Mouse (Mus musculus): Measurements from ENCODE around the gene Slc38a3. TPM values are rescaled to one million over a fixed set of nuclear protein-coding genes. Genes with fewer than 3 reads are reported as not detected.
A peak's percentile ranks its signal among the peaks of the same experiment; 100 is the strongest.

Slc38a3 gene
- polyA plus RNA-seq, 2 experiments: 19.7 to 23.5 TPM

DNA sequence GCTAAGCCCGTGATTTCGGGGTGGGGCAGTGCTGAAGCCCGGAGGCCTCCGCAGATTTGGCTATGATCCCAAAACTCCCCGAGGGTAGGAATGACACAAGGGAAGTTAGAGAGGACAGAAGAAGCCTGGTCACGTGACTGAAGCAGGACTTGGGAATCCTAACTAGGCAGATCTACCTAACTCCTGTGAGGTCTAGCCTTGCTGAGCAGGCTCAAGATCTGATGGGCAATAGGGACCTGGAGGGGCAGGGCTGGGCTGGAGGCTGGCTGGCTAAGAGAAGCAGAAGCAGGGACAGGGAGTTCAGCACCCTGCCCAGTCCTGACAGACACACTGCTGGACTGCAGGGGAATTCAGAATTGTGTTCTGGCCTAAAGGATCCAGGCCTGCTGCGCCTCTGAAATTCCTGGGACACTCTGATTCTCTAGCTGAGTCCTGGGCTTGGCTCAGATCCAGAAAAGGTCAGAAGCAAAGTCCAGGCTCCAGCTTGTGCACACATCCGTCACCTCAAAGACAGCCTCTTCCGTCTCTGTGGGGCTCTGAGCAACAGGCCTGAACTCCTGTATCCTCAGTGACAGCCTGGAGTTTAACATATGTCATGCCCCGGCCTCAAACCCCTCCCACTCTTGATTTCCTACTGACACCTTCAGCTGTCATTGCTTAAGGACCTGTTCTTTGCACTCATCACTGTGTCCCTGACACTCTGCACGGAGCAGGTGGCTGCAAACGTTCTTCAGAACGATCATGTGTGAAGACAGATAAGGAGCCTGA lies 50.4 kb downstream of the Slc38a3 start:
- 49% methylated on average over 13 of the region's 13 CpGs for WGBS (ENCODE audit: insufficient replicate concordance)
- DNase-seq (ENCODE audit: low read depth in 3 of 3, low spot score in 3 of 3): no peak
- H3K4me3 ChIP-seq (ENCODE audit: insufficient read depth in 1 of 2, low read depth in 2 of 2, low read length in 2 of 2): no peak overlapping the region
- no peak overlapping the region for H3K4me2 ChIP-seq (ENCODE audit: low read depth)
- peak; percentile 60 for ATAC-seq (ENCODE audit: insufficient read depth)
- H3K27me3 ChIP-seq (ENCODE audit: control insufficient read depth, insufficient read depth, low read length): no peaks in the 10 kb centered on the region
- peak overlapping the region; percentile 15 for H3K27ac ChIP-seq
- H3K9ac ChIP-seq (replicated peaks): no peak overlapping the region; the same call in 1 of the 2 replicates
- TF ChIP-seq CTCF (IDR thresholded peaks at IDR 0.05; ENCODE audit: low read depth) (no peak), EP300 (IDR thresholded peaks at IDR 0.05; ENCODE audit: low read depth) (no peak; the same call in 1 of the 2 replicates)
- H3K36me3 ChIP-seq (replicated peaks; ENCODE audit: control insufficient read depth, insufficient read depth, low read depth): peaks cover 42% of the 10 kb centered on the region
- no peaks in the 10 kb centered on the region for H3K9me3 ChIP-seq (ENCODE audit: control insufficient read depth, low read length)
- peaks cover 5 to 9% of the 10 kb centered on the region in 2 experiments for H3K4me1 ChIP-seq (replicated peaks; ENCODE audit: control insufficient read depth in 2 of 2, insufficient read depth in 2 of 2, low read length in 1 of 2)

DNA sequence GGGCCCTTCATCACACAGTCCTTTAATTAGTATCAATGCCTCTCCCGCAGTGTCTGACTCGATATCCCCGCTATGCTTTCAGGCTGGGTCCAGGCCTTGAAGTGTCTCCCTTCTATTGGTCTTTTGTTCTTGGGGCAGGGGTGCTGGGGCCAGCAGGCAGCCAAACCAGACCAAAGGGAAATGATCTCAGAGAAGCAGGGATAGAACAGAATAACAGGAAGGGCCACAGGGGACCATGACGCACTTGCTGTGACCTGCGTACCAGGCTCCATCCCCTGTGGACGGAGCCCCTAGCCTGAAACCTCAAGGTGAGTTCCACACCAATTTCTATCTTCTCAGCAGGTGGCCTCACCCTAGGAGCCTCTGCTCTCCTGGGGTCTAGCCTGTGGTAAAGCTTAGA lies 51.2 kb downstream of the Slc38a3 start:
- no peak for TF ChIP-seq CTCF (IDR thresholded peaks at IDR 0.05; ENCODE audit: low read depth)
- no peak for TF ChIP-seq EP300 (IDR thresholded peaks at IDR 0.05; ENCODE audit: low read depth)
- DNase-seq (ENCODE audit: low read depth in 3 of 3, low spot score in 3 of 3): no peak
- H3K9me3 ChIP-seq (ENCODE audit: control insufficient read depth, low read length): no peaks in the 10 kb centered on the region
- peaks cover 42% of the 10 kb centered on the region for H3K36me3 ChIP-seq (replicated peaks; ENCODE audit: control insufficient read depth, insufficient read depth, low read depth)
- H3K4me1 ChIP-seq (replicated peaks; ENCODE audit: control insufficient read depth in 2 of 2, insufficient read depth in 2 of 2, low read length in 1 of 2): peaks cover 7 to 11% of the 10 kb centered on the region in 2 experiments
- H3K27ac ChIP-seq: no peak overlapping the region
- H3K9ac ChIP-seq (replicated peaks): no peak overlapping the region
- H3K4me2 ChIP-seq (ENCODE audit: low read depth): no peak overlapping the region
- H3K27me3 ChIP-seq (ENCODE audit: control insufficient read depth, insufficient read depth, low read length): no peaks in the 10 kb centered on the region
- ATAC-seq (ENCODE audit: insufficient read depth): no peak
- H3K4me3 ChIP-seq (ENCODE audit: insufficient read depth in 1 of 2, low read depth in 2 of 2, low read length in 2 of 2): no peak overlapping the region
- 96% methylated on average over 6 of the region's 6 CpGs for WGBS (ENCODE audit: insufficient replicate concordance)

DNA sequence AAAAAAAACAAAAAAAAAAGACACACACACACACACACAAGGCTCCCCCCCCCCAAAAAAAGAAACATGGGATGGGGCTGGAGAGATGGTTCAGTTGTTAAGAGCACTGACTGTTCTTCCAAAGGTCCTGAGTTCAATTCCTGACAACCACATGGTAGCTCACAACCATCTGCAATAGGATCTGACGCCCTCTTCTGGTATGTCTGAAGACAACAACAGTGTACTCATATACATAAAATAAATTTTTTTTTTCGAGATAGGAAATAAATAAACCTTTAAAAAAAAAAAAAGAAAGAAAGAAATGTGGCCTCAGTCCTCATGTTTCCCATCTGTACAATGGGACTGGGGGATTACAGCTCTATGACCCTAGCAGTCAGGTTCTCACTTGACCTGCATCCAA lies 51.9 kb downstream of the Slc38a3 start:
- 53% methylated on average over 2 of the region's 2 CpGs for WGBS (ENCODE audit: insufficient replicate concordance)
- TF ChIP-seq CTCF (IDR thresholded peaks at IDR 0.05; ENCODE audit: low read depth): no peak
- TF ChIP-seq EP300 (IDR thresholded peaks at IDR 0.05; ENCODE audit: low read depth): no peak

DNA sequence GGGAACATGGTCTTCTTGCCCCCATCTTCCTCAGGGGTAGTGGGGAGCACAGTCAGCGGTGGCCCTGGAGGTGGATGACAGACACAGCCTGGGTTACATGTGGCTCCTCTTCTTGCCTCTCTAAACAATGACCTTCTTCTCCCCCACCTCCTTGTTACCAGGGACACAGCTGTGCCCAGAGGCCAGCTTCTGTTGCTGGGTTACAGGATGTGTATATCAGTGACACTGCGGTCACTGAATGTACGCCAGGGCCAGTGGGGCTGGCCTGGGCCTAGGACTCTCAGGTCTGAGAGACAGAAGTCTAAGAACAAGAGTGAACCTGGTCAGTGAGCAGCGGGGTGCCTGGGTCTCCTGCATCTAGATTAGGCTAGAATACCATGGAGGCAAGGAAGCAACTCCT lies 54.3 kb downstream of the Slc38a3 start:
- TF ChIP-seq CTCF (IDR thresholded peaks at IDR 0.05; ENCODE audit: low read depth) (no peak), EP300 (IDR thresholded peaks at IDR 0.05; ENCODE audit: low read depth) (no peak)
- Histone ChIP-seq H3K27ac (no peak overlapping the region), H3K27me3 (ENCODE audit: control insufficient read depth, insufficient read depth, low read length) (no peaks in the 10 kb centered on the region), H3K4me2 (ENCODE audit: low read depth) (no peak overlapping the region), H3K4me1 (replicated peaks; ENCODE audit: control insufficient read depth in 2 of 2, insufficient read depth in 2 of 2, low read length in 1 of 2) (peaks cover 11 to 24% of the 10 kb centered on the region in 2 experiments), H3K9ac (replicated peaks) (no peak overlapping the region), H3K9me3 (ENCODE audit: control insufficient read depth, low read length) (no peaks in the 10 kb centered on the region), H3K4me3 (ENCODE audit: insufficient read depth in 1 of 2, low read depth in 2 of 2, low read length in 2 of 2) (no peak overlapping the region), H3K36me3 (replicated peaks; ENCODE audit: control insufficient read depth, insufficient read depth, low read depth) (peaks cover 42% of the 10 kb centered on the region)
- 86% methylated on average over 4 of the region's 4 CpGs for WGBS (ENCODE audit: insufficient replicate concordance)
- DNase-seq (ENCODE audit: low read depth in 3 of 3, low spot score in 3 of 3) (no peak), ATAC-seq (ENCODE audit: insufficient read depth) (no peak)

More for the DNA sequence above, 51.9 kb downstream of the Slc38a3 start:
- peaks cover 9 to 14% of the 10 kb centered on the region in 2 experiments for H3K4me1 ChIP-seq (replicated peaks; ENCODE audit: control insufficient read depth in 2 of 2, insufficient read depth in 2 of 2, low read length in 1 of 2)
- no peaks in the 10 kb centered on the region for H3K9me3 ChIP-seq (ENCODE audit: control insufficient read depth, low read length)
- H3K4me2 ChIP-seq (ENCODE audit: low read depth): no peak overlapping the region
- no peaks in the 10 kb centered on the region for H3K27me3 ChIP-seq (ENCODE audit: control insufficient read depth, insufficient read depth, low read length)
- ATAC-seq (ENCODE audit: insufficient read depth): no peak
- no peak overlapping the region for H3K4me3 ChIP-seq (ENCODE audit: insufficient read depth in 1 of 2, low read depth in 2 of 2, low read length in 2 of 2)
- no peak for DNase-seq (ENCODE audit: low read depth in 3 of 3, low spot score in 3 of 3)
- no peak overlapping the region for H3K9ac ChIP-seq (replicated peaks)
- H3K27ac ChIP-seq: no peak overlapping the region
- H3K36me3 ChIP-seq (replicated peaks; ENCODE audit: control insufficient read depth, insufficient read depth, low read depth): peaks cover 42% of the 10 kb centered on the region

DNA sequence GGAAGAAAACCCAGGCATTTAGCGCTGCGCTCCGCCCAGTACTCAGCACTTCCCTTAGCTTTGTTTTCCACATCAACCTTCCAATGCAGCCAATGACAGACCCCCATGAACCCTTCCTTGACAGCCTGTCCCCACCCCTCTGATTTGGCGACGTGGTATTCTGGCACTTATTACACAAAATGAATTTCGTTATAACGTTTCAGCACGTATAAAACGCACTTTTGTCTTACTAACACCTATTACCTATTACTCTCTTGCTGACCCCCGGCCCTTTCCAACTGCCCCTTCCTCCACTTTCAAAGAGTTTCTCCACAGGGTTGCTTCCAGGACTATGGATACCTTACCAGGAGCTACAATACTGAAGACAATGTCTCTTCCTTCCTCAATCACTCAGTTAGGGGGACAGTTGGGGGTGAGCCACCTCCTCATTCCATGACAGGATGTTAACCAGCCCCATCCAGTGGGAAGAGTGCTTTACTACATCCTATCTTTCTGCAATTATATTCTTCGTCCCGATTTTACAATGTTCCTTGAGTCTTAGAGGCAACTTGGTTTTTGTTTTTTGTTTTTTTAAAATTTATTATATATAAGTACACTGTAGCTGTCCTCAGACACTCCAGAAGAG lies 56.3 kb downstream of the Slc38a3 start:
- peaks cover 5 to 15% of the 10 kb centered on the region in 2 experiments for H3K4me1 ChIP-seq (replicated peaks; ENCODE audit: control insufficient read depth in 2 of 2, insufficient read depth in 2 of 2, low read length in 1 of 2)
- H3K27ac ChIP-seq: peak overlapping the region; percentile 31
- H3K4me2 ChIP-seq (ENCODE audit: low read depth): peak overlapping the region; percentile 82
- peak overlapping the region; percentile 45 to 57 for H3K4me3 ChIP-seq (ENCODE audit: insufficient read depth in 1 of 2, low read depth in 2 of 2, low read length in 2 of 2)
- H3K9me3 ChIP-seq (ENCODE audit: control insufficient read depth, low read length): no peaks in the 10 kb centered on the region
- DNase-seq (ENCODE audit: low read depth in 3 of 3, low spot score in 3 of 3) (no peak), ATAC-seq (ENCODE audit: insufficient read depth) (no peak)
- TF ChIP-seq EP300 (IDR thresholded peaks at IDR 0.05; ENCODE audit: low read depth): 0 out of 2 replicates have a peak, but pooled peaks have one; percentile 7
- TF ChIP-seq CTCF (IDR thresholded peaks at IDR 0.05; ENCODE audit: low read depth): no peak; the same call in 1 of the 2 replicates
- peak overlapping the region; percentile 73 for H3K9ac ChIP-seq (replicated peaks)
- no peaks in the 10 kb centered on the region for H3K27me3 ChIP-seq (ENCODE audit: control insufficient read depth, insufficient read depth, low read length)
- 8% methylated on average over 12 of the region's 12 CpGs for WGBS (ENCODE audit: insufficient replicate concordance)
- peaks cover 27% of the 10 kb centered on the region for H3K36me3 ChIP-seq (replicated peaks; ENCODE audit: control insufficient read depth, insufficient read depth, low read depth)

All from liver, embryonic 14.5 days (tissue).